In genomic region chr6:129423040-129423733, GRCm38 (mm10) we compare ENCODE assay signal across 9 mouse cellular contexts. TPM values are rescaled to one million over a fixed set of nuclear protein-coding genes. Genes with fewer than 3 reads are reported as not detected.
DNase-seq lines count a peak whose midpoint lies in the region; ATAC-seq and TF ChIP-seq lines count a peak whose summit lies in the region.
"Had no signal": no experiment of that assay in that cellular context is flagged by ENCODE, and none has a peak within 500 bp of the region (broad histone marks: within the 10 kb centered on the region; RNA-seq: fewer than 3 reads in every experiment).

No protein-coding gene starts in this region.

- ATAC-seq in cerebellum, adult (ENCODE audit: insufficient number of reproducible peaks, low FRiP score, low TSS enrichment), result 0 out of 2 replicates have a peak, but pooled peaks have one; percentile 20
- ATAC-seq in intestine, embryonic 14.5 days (replicated peaks; ENCODE audit: low FRiP score, low TSS enrichment, low read depth), result peak; percentile 47; the same call in 1 of the 2 replicates

- TF ChIP-seq POLR2A in olfactory bulb, adult 2 months (IDR thresholded peaks at IDR 0.05; ENCODE audit: insufficient read depth, low read depth, low read length), result no peak

- H3K27me3 ChIP-seq in intestine, embryonic 14.5 days (replicated peaks; ENCODE audit: control insufficient read depth, insufficient read depth, low read length), result no peaks in the 10 kb centered on the region
- H3K27me3 ChIP-seq: megakaryocyte, embryonic 14.5 days had no signal

- H3K4me1 ChIP-seq in intestine, embryonic 14.5 days (replicated peaks; ENCODE audit: control insufficient read depth, insufficient read depth, low read length), result peaks cover 15% of the 10 kb centered on the region
- no peaks in the 10 kb centered on the region for H3K4me1 ChIP-seq in olfactory bulb, adult 2 months (ENCODE audit: control insufficient read depth, insufficient read depth, low read length)

- no peak overlapping the region for H3K9ac ChIP-seq in intestine, embryonic 14.5 days (ENCODE audit: low read length)

- no peaks in the 10 kb centered on the region for H3K9me3 ChIP-seq in intestine, embryonic 14.5 days (ENCODE audit: control insufficient read depth, low read length)
- H3K9me3 ChIP-seq: megakaryocyte, embryonic 14.5 days had no signal

- no peak for DNase-seq in cerebellum, adult 8-10 months
- DNase-seq in right cerebral cortex, postnatal 4 days, result peak; percentile 3
- no peak for DNase-seq in right cerebral cortex, adult 18-20 months
- DNase-seq in intestine, embryonic 14.5 days (ENCODE audit: low spot score), result peak; percentile 69
- DNase-seq in embryo, embryonic 11 days, result no peak
- DNase-seq in thymus, adult 18-20 months, result no peak

- no peak overlapping the region for H3K4me2 ChIP-seq in intestine, embryonic 14.5 days (ENCODE audit: low read length)

- H3K36me3 ChIP-seq in intestine, embryonic 14.5 days (ENCODE audit: control insufficient read depth, insufficient read depth, low read length), result no peaks in the 10 kb centered on the region

- H3K27ac ChIP-seq in intestine, embryonic 14.5 days (ENCODE audit: low read depth), result no peak overlapping the region; the same call in 1 of the 2 replicates
- 0 out of 2 replicates have a peak overlapping the region, but pooled peaks have one; percentile 4 for H3K27ac ChIP-seq in olfactory bulb, adult 2 months (ENCODE audit: insufficient read depth, low read depth, low read length)

- 46% methylated on average over 4 of the region's 4 CpGs for WGBS in intestine, embryonic 14.5 days
- WGBS in olfactory bulb, adult 2 months, result 45% methylated on average over 4 of the region's 4 CpGs

- no peak for TF ChIP-seq CTCF in olfactory bulb, adult 2 months (IDR thresholded peaks at IDR 0.05; ENCODE audit: insufficient read depth, low read depth, low read length)

- H3K4me3 ChIP-seq in intestine, embryonic 14.5 days (ENCODE audit: low read depth, low read length), result no peak overlapping the region
- H3K4me3 ChIP-seq in olfactory bulb, adult 2 months (ENCODE audit: insufficient read depth, low read depth, low read length), result no peak overlapping the region
- H3K4me3 ChIP-seq: megakaryocyte, embryonic 14.5 days had no signal

RNA-seq across cellular contexts. Expression of gene Clec9a, which starts 14.5 kb away (rescaled TPM):
- 0.24 TPM in 2 replicates for polyA plus RNA-seq in intestine, embryonic 14.5 days (2014; fragmentation: Nextera tagmentation; extraction: Ambion mirVana)
- not detected in 2 replicates for polyA plus RNA-seq in olfactory bulb, adult 2 months (2012; ENCODE audit: insufficient read depth, insufficient read length, low replicate concordance, missing spikeins)

RNA-seq across cellular contexts. Expression of gene Clec1b, which starts 26.1 kb away (rescaled TPM):
- polyA plus RNA-seq in intestine, embryonic 14.5 days (2014; fragmentation: Nextera tagmentation; extraction: Ambion mirVana), result 1.2 and 1.7 TPM in 2 replicates
- not detected in 2 replicates for polyA plus RNA-seq in olfactory bulb, adult 2 months (2012; ENCODE audit: insufficient read depth, insufficient read length, low replicate concordance, missing spikeins)

RNA-seq across cellular contexts. Expression of gene Clec1a, which starts 28.6 kb away (rescaled TPM):
- polyA plus RNA-seq in intestine, embryonic 14.5 days (2014; fragmentation: Nextera tagmentation; extraction: Ambion mirVana), result 3.4 and 4.5 TPM in 2 replicates
- polyA plus RNA-seq in olfactory bulb, adult 2 months (2012; ENCODE audit: insufficient read depth, insufficient read length, low replicate concordance, missing spikeins), result not detected in 2 replicates

RNA-seq across cellular contexts. Expression of gene Clec12b, which starts 37.5 kb away (rescaled TPM):
- not detected in 2 replicates for polyA plus RNA-seq in intestine, embryonic 14.5 days (2014; fragmentation: Nextera tagmentation; extraction: Ambion mirVana)
- polyA plus RNA-seq in olfactory bulb, adult 2 months (2012; ENCODE audit: insufficient read depth, insufficient read length, low replicate concordance, missing spikeins), result not detected in 2 replicates

Comparison
In these comparisons a context has a peak if more than half of its experiments do, and no peak if none do; other contexts are left out.
1. DNase-seq: peak in right cerebral cortex, postnatal 4 days (single experiment) and intestine, embryonic 14.5 days (single experiment); none in cerebellum, adult 8-10 months (single experiment), right cerebral cortex, adult 18-20 months (single experiment), embryo, embryonic 11 days (single experiment) and thymus, adult 18-20 months (0 of 2).